Mouse (Mus musculus): ENCODE measurements at regions not wholly inside any gene's neighbourhood (a gene's known extent, or its start where the extent isn't known, plus 50 kb on each side); places are given as distances from the start of the nearest gene placed in this dataset.

DNA sequence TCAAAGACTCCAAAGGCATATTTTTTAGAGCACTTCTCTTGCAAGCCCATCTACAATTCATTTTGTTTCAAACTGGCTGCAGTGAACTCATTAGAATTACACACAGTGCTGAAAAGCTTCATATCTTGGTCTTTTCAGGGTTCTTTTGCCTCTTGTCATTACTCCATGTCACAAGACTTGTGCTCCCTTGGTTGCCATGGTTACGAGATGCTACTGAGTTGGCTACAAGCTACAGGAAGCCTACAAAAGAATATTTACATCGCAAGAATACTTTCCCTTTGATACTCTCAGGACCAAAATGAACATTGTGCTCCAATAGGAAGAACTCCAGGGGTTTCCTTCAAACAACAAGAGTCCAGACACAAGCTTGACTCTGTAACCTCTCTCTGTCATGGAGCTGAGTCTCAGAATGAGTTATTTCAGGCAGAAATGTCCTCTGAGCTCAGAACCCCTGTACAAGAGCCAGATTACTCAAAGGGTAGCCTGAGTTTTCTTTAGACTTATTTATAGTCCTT, 545.2 kb upstream of the Adamts9 start:
- DNase-seq (ENCODE audit: low spot score) = no peak

DNA sequence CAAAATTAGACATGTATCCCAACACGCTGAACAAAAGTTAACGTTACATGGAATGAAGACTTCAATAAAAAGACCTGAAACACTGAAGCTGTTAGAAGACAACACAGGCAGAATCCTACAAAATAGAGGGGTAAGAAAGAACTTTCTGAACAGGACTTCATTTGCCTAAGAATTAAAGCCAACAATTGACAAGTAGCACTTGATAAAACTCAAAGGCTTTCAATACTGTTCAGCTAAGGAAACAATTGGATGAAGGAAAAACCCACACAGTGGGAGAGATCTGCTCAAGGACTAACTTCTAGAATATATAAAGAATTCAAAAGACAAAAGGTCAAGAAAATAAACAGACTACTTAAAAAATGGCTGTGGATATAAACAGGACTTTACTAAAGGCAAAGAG, 535.2 kb upstream of the Adamts9 start:
- DNase-seq (ENCODE audit: low spot score) = no peak

DNA sequence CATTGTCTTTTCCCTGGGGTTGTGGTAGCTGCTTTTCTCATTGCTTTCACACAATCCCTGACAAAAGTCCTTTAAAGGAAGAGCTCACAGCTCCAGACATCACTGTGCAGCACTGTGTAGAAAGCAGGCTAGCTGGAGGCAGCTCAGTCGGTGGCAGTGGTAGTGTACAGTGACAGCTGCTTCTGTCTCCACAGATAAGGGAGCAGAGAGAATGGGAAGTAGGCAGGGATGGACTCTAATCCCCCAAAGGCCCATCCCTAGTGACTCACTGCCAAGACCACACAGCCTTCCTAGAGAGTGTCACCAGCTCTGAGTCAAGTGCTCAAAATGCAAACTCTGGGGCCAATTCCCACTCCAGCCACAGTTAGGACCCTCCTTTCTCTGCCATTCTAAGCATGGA, 531.7 kb upstream of the Adamts9 start:
- no peak for DNase-seq (ENCODE audit: low spot score)

DNA sequence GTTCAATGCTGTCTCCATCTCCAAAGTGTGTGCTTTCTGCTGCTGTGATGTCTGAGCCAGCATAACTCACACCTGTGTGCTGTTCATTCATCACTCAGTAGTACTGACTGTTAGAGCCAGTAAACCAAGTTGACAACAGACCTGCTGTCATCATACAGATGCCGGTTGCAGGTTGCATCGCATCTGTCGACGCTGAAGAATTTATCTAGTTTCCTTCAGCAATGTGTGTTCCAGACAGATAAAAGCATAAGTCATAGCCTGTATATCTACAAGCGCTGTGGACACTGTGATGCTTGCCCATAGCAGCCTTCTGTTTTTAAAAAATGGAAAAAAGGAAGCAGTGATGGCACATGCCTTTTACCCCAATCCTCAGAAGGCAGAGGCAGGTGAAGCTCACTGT, 524.6 kb upstream of the Adamts9 start:
- DNase-seq (ENCODE audit: low spot score) = no peak

DNA sequence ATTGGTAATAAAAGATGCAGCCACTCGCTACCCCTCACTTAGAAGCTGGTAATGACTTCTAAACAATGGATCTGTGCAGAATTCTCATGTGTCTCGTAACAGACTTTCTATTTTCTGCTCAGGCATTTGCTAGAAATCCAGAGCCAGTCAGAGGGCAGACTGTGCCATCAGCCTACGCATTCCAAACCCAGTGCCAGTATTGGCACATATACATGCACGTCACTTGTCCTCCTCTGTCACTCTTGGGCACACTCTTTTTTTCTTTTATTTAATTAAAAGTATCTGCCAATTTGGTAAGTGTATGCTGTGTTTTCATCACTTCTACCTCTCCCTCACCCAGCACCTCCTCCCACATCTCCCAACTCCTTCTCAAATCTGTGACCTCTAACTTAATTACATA, 519.6 kb upstream of the Adamts9 start:
- no peak for DNase-seq (ENCODE audit: low spot score)

DNA sequence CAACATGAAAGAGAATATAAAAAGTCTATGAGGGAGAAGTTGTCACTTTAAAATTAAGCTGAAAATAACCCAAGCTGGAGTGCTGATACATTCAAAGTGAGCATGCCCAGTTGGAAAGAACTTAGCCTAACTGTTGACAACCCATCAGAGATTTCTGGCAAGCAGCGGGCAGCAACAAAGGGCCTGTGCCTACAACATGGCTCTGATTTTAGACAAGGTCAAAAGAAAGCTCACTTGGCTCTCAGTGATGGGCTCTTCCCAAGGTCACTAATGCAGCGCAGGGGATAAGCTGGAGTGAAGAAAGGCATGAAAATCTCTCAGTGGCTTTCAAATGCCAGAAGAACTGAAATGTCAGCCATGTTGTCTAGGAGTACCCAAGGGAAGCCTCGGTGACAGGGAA, 518.1 kb upstream of the Adamts9 start:
- DNase-seq (ENCODE audit: low spot score) = peak; percentile 11

DNA sequence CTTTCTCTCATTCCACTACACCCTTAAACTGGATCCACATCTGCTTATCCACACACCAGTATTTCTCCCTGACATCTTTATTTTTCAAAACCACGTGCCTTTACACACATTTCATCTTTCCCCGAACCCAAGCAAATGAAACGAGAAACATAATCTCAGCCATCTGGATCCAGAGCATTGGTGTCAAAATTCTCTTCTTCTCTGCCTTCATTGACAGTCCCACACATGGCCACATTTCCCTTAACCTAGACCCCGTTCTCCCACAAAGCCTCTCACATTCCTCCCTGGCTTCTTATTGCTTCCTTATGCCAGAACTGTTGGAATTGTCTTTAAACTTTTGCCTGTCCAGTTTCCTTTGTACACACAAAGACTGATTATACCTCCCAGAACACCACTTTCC, 514.3 kb upstream of the Adamts9 start:
- no peak for DNase-seq (ENCODE audit: low spot score)

DNA sequence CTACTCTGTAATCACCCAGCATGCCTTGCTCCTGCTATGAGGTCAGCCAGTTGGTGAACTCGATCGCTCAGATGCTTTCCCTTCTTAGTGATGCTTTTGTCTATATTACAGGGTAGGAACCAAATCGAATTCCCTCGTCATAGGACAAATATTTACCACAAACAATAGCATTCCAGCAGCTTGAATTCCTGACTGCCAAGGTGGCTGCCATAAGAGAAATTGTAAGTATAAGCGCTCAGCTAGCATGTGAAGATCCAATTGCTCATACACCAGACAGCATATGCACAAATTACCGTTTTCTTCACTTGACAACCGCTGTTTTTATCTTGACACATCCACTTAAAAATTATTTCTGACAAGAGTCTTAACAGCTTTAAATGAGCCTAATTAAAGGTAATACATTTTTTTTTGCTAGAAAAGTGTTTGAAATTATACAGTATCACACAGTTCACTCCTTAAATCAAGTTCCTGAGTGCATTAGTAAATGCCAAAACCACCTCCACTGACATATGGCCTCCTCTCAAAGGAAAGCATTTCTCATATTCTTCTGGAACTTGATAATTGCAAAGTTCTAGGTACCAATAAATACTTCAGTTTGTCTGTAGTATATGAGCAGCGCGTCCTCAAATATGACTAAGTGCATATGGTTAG, 513.2 kb upstream of the Adamts9 start:
- no peak for DNase-seq (ENCODE audit: low spot score)

DNA sequence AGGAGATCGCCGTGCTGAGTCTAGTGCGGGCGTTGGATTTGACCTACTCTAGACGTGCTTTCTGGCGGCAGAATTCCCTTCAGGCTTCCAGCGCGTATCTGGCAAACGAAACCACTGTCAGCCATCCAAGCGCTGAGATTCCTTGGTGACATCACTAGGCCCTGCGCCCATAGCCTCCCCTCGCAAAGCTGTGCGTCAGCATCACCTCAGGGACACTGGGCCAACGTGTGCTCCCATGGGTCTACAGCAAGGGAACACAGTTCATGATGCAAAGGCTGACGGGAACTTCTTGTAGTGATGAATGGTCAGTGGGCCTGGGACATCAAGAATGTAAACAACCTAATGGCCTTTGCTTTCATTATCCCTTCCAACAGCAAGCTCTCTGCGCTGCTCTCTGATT, 502.3 kb upstream of the Adamts9 start:
- peak; percentile 54 for DNase-seq (ENCODE audit: low spot score)

DNA sequence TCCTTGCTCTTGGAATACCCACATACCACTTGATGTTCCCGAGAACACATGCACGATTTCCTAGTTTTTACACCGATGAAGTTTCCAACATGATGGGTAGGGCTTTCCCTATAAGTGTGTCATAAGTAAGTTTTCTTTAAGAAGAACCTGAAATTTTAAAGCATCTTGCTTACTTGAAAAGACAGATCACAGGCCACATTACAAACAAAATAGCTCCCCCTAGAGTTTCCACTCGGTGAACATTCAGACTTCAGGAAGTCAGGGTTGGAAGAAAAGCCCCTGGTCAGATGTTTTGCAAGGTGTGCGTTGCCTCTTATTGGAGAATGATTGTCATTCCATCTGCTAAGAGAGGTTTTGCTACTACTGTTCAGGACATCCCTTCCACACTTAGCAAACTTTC, 501.8 kb upstream of the Adamts9 start:
- no peak for DNase-seq (ENCODE audit: low spot score)

DNA sequence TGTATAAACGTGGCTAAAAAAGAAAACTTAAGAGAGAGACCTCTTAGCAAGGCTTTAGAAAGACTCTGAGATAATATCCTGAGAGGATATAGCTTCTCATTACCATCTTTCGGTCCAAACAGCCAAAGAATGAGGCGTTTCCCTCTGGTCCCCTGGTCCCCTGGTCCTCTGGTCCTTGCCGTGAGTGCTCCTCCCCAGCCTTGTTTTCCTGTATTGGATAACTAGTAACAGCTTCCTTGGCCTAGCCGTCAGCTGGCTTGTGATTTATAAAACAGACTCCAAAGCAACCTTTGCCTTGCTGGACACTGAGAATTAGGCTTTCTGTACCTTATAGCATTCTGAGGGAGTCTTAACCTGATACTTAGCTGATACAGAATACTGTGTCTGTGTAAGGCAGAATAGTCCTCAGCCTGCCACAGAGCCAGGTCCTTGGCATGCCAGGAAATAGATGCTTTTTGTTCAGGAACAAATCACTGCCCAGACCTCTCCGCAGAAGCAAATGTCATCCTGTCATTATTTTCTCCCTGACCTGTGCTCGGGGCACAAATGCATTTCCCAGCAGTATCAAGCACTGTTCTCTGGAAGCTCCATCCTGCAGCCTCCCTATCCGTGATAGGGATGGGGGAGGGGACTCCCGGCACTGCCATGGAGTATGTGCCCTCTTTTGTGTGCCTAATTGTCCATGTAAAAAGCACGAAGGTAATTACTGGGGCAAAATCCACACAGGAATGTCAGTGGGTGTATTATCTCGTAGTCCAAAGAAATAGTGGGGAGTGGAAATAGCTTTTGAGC, 500.7 kb upstream of the Adamts9 start:
- no peak for DNase-seq (ENCODE audit: low spot score)

DNA sequence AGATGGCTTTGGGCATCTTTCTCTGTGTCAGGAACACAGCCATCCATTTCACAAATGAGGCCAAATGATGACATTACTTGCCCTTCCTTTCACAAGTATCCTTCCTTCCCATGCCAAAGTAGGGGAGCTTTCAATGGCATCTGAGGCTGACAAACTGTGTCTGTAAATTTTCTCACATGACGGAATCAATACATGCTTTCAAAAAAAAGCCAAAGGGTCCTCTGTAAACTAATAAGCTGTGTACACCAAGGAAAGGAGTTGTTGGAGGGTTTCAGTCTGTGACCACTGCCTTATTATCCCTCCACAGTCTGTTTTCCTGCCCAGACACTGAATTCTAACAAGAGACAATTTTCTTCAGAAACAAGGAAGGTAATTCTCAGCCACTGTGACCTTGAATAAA, 490.2 kb upstream of the Adamts9 start:
- DNase-seq (ENCODE audit: low spot score) = no peak

DNA sequence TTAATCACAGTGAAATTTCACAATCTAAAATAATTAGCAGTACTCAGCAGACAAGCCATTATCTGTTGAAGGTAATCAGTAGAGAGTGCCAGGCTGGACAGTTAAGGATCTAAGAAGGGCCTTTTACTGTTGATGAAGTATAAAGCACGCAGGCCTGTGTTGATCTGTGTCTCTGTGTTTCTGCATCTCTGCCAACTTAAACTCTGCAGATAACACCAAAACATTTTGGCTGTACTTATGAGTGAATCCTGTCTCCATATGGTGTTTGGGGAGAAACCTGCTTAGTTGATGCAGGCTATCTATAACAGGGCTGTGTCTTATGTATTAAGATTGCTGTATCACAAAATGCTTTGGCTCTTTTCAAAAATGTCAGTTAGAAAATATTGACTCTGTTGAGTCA, 482.8 kb upstream of the Adamts9 start:
- DNase-seq (ENCODE audit: low spot score) = no peak

DNA sequence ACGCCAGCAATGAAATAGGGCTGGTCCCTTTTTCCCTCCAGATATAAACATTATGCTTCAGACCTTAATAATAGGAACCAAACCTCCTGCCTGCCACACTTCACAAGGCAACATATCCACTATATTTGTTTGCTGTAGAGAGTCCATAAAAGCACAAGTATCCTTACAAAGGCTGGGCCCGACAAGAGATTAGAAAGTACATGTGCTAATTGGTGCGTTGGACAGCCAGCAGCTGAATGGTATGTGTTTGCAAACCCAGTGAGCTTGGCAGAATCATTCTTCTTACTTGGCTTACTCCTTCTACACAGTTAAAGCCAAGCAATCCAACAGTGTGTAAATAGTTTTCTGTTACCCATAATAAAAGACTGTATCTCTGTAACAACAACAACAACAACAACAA, 479.6 kb upstream of the Adamts9 start:
- DNase-seq (ENCODE audit: low spot score) = no peak

DNA sequence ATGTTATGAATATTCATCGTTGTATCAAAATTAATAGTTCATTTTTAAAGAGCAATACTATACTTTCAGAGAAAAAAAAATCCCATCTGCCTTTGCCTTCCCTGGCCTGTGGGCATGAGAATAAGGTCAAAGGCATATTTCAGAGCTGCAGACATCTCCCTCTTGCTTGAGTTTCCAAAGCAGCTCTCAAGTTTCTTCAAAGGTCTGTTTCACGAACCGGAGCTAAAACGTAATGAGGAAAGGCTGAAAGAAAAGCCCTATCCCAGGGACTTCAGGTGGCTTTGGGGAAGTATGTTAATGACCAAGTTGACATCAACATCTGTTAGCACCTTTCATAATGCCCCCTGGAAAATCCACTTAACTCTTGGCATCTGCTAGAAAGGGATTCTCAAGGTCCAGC, 479.0 kb upstream of the Adamts9 start:
- no peak for DNase-seq (ENCODE audit: low spot score)

DNA sequence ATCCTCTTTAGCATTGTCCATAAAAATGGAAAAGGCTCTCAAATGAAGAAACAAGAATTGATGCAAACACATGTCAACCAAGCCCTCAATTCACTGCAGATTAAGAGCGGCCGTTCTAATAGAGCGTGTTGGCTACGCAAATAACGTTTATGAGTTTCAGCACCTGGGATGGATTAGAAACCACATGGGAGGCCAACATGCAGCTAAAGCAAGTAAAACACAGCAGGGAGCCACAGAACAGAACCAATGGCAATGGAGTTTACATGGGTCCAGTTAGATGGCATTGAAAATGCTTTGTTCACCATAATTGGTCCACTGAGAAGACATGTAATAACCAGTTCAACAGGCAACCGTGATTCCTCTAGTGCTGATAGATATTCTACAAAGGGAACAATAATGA, 474.3 kb upstream of the Adamts9 start:
- DNase-seq (ENCODE audit: low spot score) = no peak

DNA sequence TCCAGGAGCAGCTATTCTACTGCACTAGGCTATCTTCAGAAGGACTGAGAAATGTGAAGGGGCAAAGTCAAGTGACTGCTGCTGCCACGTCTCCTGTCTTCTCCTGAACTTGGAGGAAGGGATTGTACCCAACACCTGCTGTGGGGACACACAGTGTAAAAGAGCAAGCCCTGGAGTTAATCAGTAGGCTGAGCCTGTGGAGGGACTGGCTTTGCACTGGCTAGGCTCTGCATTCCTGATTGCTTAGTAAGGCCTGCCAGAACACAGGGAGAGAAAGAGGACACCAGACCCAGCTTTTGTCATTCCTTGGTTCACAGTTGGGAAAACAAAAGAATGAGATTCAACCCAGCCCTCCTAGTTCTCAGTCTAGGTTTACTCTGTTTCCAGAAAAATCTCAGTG, 472.7 kb upstream of the Adamts9 start:
- no peak for DNase-seq (ENCODE audit: low spot score)

DNA sequence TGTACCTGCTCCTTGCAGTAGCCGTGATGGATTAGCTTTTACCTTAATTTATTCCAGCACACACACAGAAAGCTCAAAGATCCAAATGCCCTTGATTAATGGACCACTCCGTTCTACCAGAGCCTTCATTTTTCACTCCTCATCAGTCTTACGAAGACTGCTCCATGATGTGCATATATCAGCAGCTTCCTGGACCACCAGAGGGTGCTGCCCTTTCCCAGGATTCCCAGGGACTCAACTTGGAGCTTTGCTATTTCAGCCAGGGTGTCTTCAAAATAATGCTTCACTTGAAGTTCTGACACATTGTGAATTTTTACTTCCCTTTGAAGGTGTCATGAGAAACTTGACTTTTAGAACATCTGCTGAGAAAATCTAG, 467.8 kb upstream of the Adamts9 start:
- no peak for DNase-seq (ENCODE audit: low spot score)

DNA sequence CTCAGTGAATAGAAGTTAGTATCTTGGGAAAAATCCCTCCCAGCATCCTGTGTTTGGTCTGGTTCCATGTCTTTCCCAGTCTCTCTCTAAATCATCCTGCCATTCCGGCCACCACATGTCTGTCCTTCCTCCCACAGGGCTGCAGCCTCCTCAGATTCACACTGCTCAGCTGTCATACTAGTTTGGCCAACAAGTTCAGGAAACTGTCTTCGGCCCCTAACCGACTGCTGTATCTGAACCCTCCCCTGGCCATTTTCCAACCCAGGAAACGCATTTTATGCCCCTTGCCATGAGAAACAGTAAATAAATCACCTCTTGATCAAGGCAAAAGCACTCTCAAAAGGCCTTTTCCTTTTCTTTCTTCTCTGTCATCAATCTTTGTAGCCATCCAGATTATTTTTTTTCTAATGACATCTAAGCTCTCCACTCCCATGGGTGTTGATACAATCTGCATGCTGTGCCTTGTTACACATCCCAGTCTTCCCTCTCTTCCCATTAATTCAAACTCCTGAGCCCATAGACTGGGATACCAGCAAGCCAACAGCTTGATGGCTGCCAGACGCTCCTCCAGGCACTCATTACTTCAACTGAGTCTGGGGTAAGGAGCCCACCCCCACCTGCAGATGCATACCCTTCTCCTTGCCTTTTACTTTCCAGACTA, 467.3 kb upstream of the Adamts9 start:
- DNase-seq (ENCODE audit: low spot score) = no peak

DNA sequence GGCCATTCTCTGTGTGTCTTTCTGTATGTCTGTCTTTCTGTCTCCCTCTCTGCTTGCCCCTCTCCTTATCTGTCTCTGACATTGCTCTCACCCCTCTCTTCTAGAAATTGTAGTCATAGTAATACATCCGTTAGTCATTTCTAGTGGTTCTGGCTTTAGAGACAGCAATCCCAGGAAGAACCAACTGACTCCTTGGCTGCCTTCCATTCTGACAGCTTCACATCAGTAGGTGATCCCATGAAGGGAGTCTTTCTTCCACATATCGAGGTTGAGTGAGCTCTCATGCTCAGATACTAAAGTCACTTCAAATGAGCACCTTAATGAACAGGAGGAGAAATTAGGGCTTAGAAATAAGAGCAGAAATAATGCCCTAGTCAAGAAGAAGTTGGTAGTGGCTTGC, 455.3 kb upstream of the Adamts9 start:
- DNase-seq (ENCODE audit: low spot score) = no peak

DNA sequence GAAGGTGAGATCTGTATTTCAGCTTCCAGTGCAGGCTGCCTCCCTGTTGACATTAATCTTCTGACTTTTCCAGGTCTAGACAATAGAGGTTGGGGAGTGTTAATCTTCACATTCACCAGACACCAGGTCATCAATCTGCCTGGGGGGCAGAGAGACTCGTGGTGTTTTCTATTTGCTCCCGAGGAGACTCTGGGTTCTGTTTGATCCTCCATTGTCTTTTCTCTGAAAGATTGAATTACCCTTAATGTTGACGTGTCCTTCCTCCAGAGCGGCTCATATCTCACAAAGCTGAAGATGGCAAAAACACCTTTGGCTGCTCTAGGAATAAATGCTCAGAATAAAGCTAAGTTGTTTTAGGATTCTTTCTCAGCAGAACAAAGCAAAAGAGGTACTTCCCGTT, 453.8 kb upstream of the Adamts9 start:
- no peak for DNase-seq (ENCODE audit: low spot score)

DNA sequence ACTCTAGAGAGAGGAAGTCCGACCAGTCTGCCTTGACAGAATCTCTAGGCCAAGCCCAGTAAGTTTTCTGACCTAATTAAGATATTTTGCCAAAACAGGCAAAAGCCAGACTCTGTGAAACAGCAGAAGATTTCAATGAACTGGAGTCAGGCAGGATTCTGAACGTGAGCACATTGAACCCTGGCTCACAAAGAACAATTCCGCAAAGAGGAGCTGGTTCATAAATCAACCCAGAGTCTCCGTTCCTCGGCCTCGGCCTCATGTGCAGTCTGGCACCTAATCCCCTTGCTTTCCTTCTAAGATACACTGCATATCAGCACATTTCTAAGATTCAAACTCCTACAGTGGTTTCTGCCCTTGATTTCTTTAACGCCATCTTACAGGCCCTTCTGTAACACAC, 452.7 kb upstream of the Adamts9 start:
- no peak for DNase-seq (ENCODE audit: low spot score)

DNA sequence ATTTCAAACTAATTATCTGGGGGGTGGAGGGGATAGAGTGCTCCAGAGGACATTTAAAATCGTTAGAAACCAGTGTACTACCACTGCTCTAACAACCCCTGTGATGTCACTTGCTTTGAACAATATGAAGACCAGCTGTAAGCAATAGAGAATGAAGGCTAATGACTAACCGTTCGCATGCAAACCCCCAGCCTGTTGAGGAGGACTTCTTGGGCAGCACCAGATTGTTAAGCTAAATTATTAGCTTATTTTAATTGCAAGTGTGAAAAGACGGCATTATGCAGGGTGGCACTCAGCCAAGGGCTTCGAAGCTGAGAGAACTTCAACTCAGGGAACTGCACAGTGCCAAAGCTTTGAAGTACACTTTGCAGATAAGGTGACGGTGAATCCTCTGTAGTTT, 452.0 kb upstream of the Adamts9 start:
- no peak for DNase-seq (ENCODE audit: low spot score)
